Mouse (Mus musculus) cortical plate, adult 2 months (tissue): ENCODE data around the gene Ndst2.

Source experiments
- CTCF ChIP-seq: fragments of 200-500 bp; IDR thresholded peaks from 2 replicates; pipeline ENCODE4 v1.5.1; 2011; ENCODE audit warnings: mild to moderate bottlenecking, control low read depth, low read length; ENCODE audit not compliant: insufficient read depth; ENCODE audit errors: extremely low read depth
- POLR2A ChIP-seq: fragments of 200-500 bp; IDR thresholded peaks from 2 replicates; pipeline ENCODE4 v1.6.1; 2011; ENCODE audit warnings: mild to moderate bottlenecking, low read length, control low read depth; ENCODE audit not compliant: insufficient read depth; ENCODE audit errors: extremely low read depth

GRCm38 (mm10) chr14:20694185-20694883 lies 40.0 kb downstream of the Ndst2 start:
- no peak for TF ChIP-seq POLR2A
- no peak for TF ChIP-seq CTCF
